Mouse (Mus musculus) stomach, embryonic 16.5 days (tissue): ENCODE data around the gene Rsph10b. TPM values are rescaled to one million over a fixed set of nuclear protein-coding genes. Genes with fewer than 3 reads are reported as not detected.
A peak's percentile ranks its signal among the peaks of the same experiment; 100 is the strongest.

ENCODE experiments used
- ATAC-seq: fragments of 200-750 bp; cut with Nextera tagmentation; 2 replicates; pipeline ENCODE4 v1.8.0; 2017; ENCODE audit warnings: moderate number of reproducible peaks, moderate TSS enrichment; ENCODE audit not compliant: insufficient read depth, low FRiP score
- H3K27ac ChIP-seq: fragments of 300-500 bp; sonication (generic); 2 replicates; pipeline ENCODE4 v1.5.1; 2014; ENCODE audit warnings: low read length
- H3K27me3 ChIP-seq: fragments of 300-500 bp; sonication (generic); 2 replicates; pipeline ENCODE4 v1.6.1; 2014; ENCODE audit warnings: low read length, control low read depth, mixed read lengths; ENCODE audit not compliant: control insufficient read depth, insufficient read depth
- H3K36me3 ChIP-seq: fragments of 300-500 bp; sonication (generic); 2 replicates; pipeline ENCODE4 v1.6.1; 2014; ENCODE audit warnings: low read length; ENCODE audit not compliant: control insufficient read depth, insufficient read depth
- H3K4me1 ChIP-seq: fragments of 300-500 bp; sonication (generic); 2 replicates; pipeline ENCODE4 v1.6.1; 2014; ENCODE audit warnings: low read length, control low read depth, mixed read lengths; ENCODE audit not compliant: control insufficient read depth, insufficient read depth
- H3K4me2 ChIP-seq: fragments of 300-500 bp; sonication (generic); 2 replicates; pipeline ENCODE4 v1.6.1; 2014; ENCODE audit warnings: low read depth, low read length, mixed read lengths
- H3K4me3 ChIP-seq: fragments of 300-500 bp; sonication (generic); replicated peaks from 2 replicates; pipeline ENCODE4 v1.5.1; 2014; ENCODE audit warnings: mild to moderate bottlenecking, low read length
- H3K9ac ChIP-seq: fragments of 300-500 bp; sonication (generic); 2 replicates; pipeline ENCODE4 v1.6.1; 2014; ENCODE audit warnings: low read length
- H3K9me3 ChIP-seq: fragments of 300-500 bp; sonication (generic); replicated peaks from 2 replicates; pipeline ENCODE4 v1.6.1; 2016; ENCODE audit warnings: low read length, control low read depth; ENCODE audit not compliant: control insufficient read depth
- WGBS: fragments of 180-500 bp; shearing (Covaris S2); extraction: QIAGEN DNeasy Blood & Tissue Kit; methylation state at CpG from one replicate; pipeline ENCODE4 v1.1.7; 2014; 5-methylcytosine and 5-hydroxymethylcytosine counted together
- polyA plus RNA-seq: library from polyadenylated mRNA; unstranded; fragments of >200 nt; fragmentation: Nextera tagmentation; extraction: Ambion mirVana; gene quantifications from 2 replicates; pipeline ENCODE4 v1.2.1, GENCODE M21; 2015

Gene Rsph10b
- polyA plus RNA-seq, 1 experiment from 2014 or later, result 0.94 TPM

GRCm38 (mm10) chr5:143976726-143977431 is 44.0 kb downstream of the Rsph10b start:
- no peak overlapping the region for H3K4me3 ChIP-seq

GRCm38 (mm10) chr5:143980858-143981257 is 48.0 kb downstream of the Rsph10b start:
- no peak overlapping the region for H3K27ac ChIP-seq
- 22% methylated on average over 9 of the region's 9 CpGs for WGBS
- H3K4me1 ChIP-seq, result peaks cover 2% of the 10 kb centered on the region; the same call in 1 of the 2 replicates
- no peak overlapping the region for H3K9ac ChIP-seq
- no peaks in the 10 kb centered on the region for H3K27me3 ChIP-seq
- no peak overlapping the region for H3K4me2 ChIP-seq
- no peaks in the 10 kb centered on the region for H3K9me3 ChIP-seq
- ATAC-seq, result peak; percentile 45; the same call in 1 of the 2 replicates
- H3K36me3 ChIP-seq, result no peaks in the 10 kb centered on the region
- H3K4me3 ChIP-seq, result no peak overlapping the region

More at GRCm38 (mm10) chr5:143976726-143977431, 44.0 kb downstream of the Rsph10b start:
- H3K9ac ChIP-seq, result no peak overlapping the region
- ATAC-seq, result no peak
- no peaks in the 10 kb centered on the region for H3K9me3 ChIP-seq
- no peak overlapping the region for H3K4me2 ChIP-seq
- H3K27me3 ChIP-seq, result no peaks in the 10 kb centered on the region
- no peaks in the 10 kb centered on the region for H3K36me3 ChIP-seq
- H3K27ac ChIP-seq, result no peak overlapping the region
- peaks cover 2% of the 10 kb centered on the region; the same call in 1 of the 2 replicates for H3K4me1 ChIP-seq
- WGBS, result 62% methylated on average over 16 of the region's 16 CpGs

- no peaks in the 10 kb centered on the region for H3K9me3 ChIP-seq
- H3K4me2 ChIP-seq, result no peak overlapping the region
- peak overlapping the region; percentile 56 for H3K27ac ChIP-seq
- H3K27me3 ChIP-seq, result no peaks in the 10 kb centered on the region
- no peak overlapping the region for H3K4me3 ChIP-seq
- H3K4me1 ChIP-seq, result peaks cover 2% of the 10 kb centered on the region; the same call in 1 of the 2 replicates
- no peak for ATAC-seq
- H3K36me3 ChIP-seq, result no peaks in the 10 kb centered on the region; the same call in 1 of the 2 replicates
- H3K9ac ChIP-seq, result no peak overlapping the region
- 53% methylated on average over 2 of the region's 2 CpGs for WGBS
These were observed 49.5 kb downstream of the Rsph10b start for GRCm38 (mm10) chr5:143982361-143982760.

GRCm38 (mm10) chr5:143985381-143985780 is 52.5 kb downstream of the Rsph10b start:
- H3K36me3 ChIP-seq, result peaks cover 13% of the 10 kb centered on the region; the same call in 1 of the 2 replicates
- no peak for ATAC-seq
- H3K27me3 ChIP-seq, result no peaks in the 10 kb centered on the region
- H3K4me1 ChIP-seq, result peaks cover 2% of the 10 kb centered on the region; the same call in 1 of the 2 replicates
- no peak overlapping the region for H3K4me3 ChIP-seq
- H3K9ac ChIP-seq, result no peak overlapping the region
- H3K4me2 ChIP-seq, result no peak overlapping the region
- no peak overlapping the region for H3K27ac ChIP-seq
- WGBS, result 80% methylated on average over 7 of the region's 7 CpGs
- H3K9me3 ChIP-seq, result no peaks in the 10 kb centered on the region

- H3K36me3 ChIP-seq, result peaks cover 19% of the 10 kb centered on the region
- H3K27ac ChIP-seq, result no peak overlapping the region
- no peaks in the 10 kb centered on the region for H3K9me3 ChIP-seq
- no peak overlapping the region for H3K9ac ChIP-seq
- no peak overlapping the region for H3K4me2 ChIP-seq
- no peak for ATAC-seq
- no peak overlapping the region for H3K4me3 ChIP-seq
- H3K27me3 ChIP-seq, result no peaks in the 10 kb centered on the region
- 91% methylated on average over 3 of the region's 3 CpGs for WGBS
- H3K4me1 ChIP-seq, result no peaks in the 10 kb centered on the region
These were observed 54.8 kb downstream of the Rsph10b start for GRCm38 (mm10) chr5:143987596-143987995.

GRCm38 (mm10) chr5:143989046-143989445 is 56.2 kb downstream of the Rsph10b start:
- H3K36me3 ChIP-seq, result peaks cover 22% of the 10 kb centered on the region
- WGBS, result 89% methylated on average over 4 of the region's 4 CpGs
- no peak overlapping the region for H3K9ac ChIP-seq

GRCm38 (mm10) chr5:143990086-143990485 is 57.3 kb downstream of the Rsph10b start:
- no peak overlapping the region for H3K27ac ChIP-seq
- H3K27me3 ChIP-seq, result no peaks in the 10 kb centered on the region
- H3K4me2 ChIP-seq, result no peak overlapping the region
- H3K36me3 ChIP-seq, result peaks cover 27% of the 10 kb centered on the region
- no peak overlapping the region for H3K4me3 ChIP-seq
- no peaks in the 10 kb centered on the region for H3K4me1 ChIP-seq
- ATAC-seq, result 0 out of 2 replicates have a peak, but pooled peaks have one; percentile 6
- 77% methylated on average over 11 of the region's 11 CpGs for WGBS
- no peak overlapping the region for H3K9ac ChIP-seq
- H3K9me3 ChIP-seq, result no peaks in the 10 kb centered on the region

More at GRCm38 (mm10) chr5:143989046-143989445, 56.2 kb downstream of the Rsph10b start:
- Histone ChIP-seq H3K27ac (no peak overlapping the region), H3K27me3 (no peaks in the 10 kb centered on the region), H3K4me1 (no peaks in the 10 kb centered on the region), H3K4me2 (no peak overlapping the region), H3K4me3 (no peak overlapping the region), H3K9me3 (no peaks in the 10 kb centered on the region)
- no peak for ATAC-seq

DNA sequence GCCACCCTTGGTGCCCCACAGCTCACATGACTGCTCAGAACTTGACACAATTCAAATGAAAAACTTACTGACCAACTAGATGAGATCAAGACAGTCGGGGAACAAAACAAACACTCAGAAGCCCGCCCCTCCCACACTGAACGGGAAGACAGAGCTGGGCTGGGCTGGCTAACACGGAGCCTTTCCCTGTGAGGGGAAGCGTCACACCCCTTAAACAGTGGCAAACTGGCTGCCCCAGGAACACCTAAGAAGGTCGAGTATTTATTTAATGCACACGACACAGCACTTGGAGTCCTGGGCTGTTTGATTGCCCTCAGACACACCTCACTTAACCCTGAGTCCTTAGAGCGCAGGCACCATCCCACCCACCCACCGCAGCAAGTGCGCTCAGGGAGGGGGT is 59.8 kb downstream of the Rsph10b start:
- H3K9me3 ChIP-seq, result no peaks in the 10 kb centered on the region
- 56% methylated on average over 10 of the region's 10 CpGs for WGBS
- H3K4me3 ChIP-seq, result no peak overlapping the region
- H3K9ac ChIP-seq, result no peak overlapping the region
- H3K4me2 ChIP-seq, result no peak overlapping the region
- ATAC-seq, result peak; percentile 92
- H3K4me1 ChIP-seq, result no peaks in the 10 kb centered on the region
- peak overlapping the region; percentile 70 for H3K27ac ChIP-seq
- H3K36me3 ChIP-seq, result peaks cover 36% of the 10 kb centered on the region
- no peaks in the 10 kb centered on the region for H3K27me3 ChIP-seq

GRCm38 (mm10) chr5:143993260-143993659 is 60.4 kb downstream of the Rsph10b start:
- 77% methylated on average over 8 of the region's 8 CpGs for WGBS
- Histone ChIP-seq H3K4me3 (no peak overlapping the region), H3K27me3 (no peaks in the 10 kb centered on the region), H3K9ac (no peak overlapping the region), H3K4me2 (no peak overlapping the region), H3K36me3 (peaks cover 35% of the 10 kb centered on the region), H3K27ac (peak overlapping the region; percentile 70), H3K9me3 (no peaks in the 10 kb centered on the region), H3K4me1 (no peaks in the 10 kb centered on the region)
- ATAC-seq, result peak; percentile 22; the same call in 1 of the 2 replicates
